Mouse (Mus musculus): ENCODE measurements around the gene S100a3. TPM values are rescaled to one million over a fixed set of nuclear protein-coding genes. Genes with fewer than 3 reads are reported as not detected.

The S100a3 gene
- polyA plus RNA-seq, 1 experiment: not detected

DNA sequence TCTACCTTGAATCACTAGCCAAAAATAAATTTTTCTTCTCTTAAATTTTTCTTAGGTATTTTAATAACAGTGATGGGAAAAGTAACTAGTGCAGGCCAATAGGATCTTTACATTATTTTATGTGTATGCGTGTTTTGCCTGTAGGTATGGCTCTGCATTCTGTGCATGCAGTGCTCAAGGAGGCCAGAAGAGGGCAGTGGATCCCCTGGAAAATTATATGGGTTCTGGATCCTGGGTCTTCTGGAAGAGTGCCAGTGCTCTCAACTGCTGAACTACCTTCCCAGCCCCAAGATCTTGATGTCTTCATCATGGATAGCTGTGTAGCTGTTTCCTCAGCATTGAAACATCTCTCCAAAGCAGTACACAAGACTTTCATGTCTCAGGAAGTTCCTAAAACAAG lies 21.8 kb downstream of the S100a3 start:
- WGBS: 97% methylated on average over 1 of the region's 1 CpGs
- H3K4me3 ChIP-seq (ENCODE audit: insufficient read depth, low read depth, low read length): no peak overlapping the region
- H3K4me1 ChIP-seq (ENCODE audit: control insufficient read depth, insufficient read depth, low read length): peaks cover 21% of the 10 kb centered on the region
- no peak overlapping the region for H3K27ac ChIP-seq (ENCODE audit: insufficient read depth, low read depth, low read length)
- no peak for TF ChIP-seq POLR2A (IDR thresholded peaks at IDR 0.05; ENCODE audit: insufficient read depth, low read depth, low read length)
- no peak for TF ChIP-seq CTCF (IDR thresholded peaks at IDR 0.05; ENCODE audit: insufficient read depth, low read depth, low read length)

DNA sequence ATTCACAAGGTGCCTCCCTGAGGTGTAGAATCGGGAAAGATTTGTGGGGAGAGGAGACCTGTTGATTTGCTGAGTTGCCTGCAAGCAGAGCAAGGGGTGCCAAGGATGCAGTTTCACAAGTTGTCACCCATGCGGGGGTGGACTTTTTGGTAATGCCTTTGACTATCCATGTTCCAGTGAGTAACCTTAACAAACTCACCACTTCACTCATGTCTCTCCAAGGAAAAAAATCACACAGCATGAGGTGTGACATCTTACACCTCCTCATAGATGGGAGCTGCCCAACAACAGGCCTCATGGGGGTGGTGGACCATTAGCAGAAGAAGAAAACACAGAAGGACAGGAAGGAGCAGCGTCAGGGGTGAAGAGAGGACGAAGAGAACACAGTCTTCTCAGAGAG lies 22.2 kb downstream of the S100a3 start:
- H3K4me3 ChIP-seq (ENCODE audit: insufficient read depth, low read depth, low read length): no peak overlapping the region
- no peak overlapping the region for H3K27ac ChIP-seq (ENCODE audit: insufficient read depth, low read depth, low read length)
- peaks cover 25% of the 10 kb centered on the region for H3K4me1 ChIP-seq (ENCODE audit: control insufficient read depth, insufficient read depth, low read length)
- 96% methylated on average over 4 of the region's 4 CpGs for WGBS
- no peak for TF ChIP-seq POLR2A (IDR thresholded peaks at IDR 0.05; ENCODE audit: insufficient read depth, low read depth, low read length)

DNA sequence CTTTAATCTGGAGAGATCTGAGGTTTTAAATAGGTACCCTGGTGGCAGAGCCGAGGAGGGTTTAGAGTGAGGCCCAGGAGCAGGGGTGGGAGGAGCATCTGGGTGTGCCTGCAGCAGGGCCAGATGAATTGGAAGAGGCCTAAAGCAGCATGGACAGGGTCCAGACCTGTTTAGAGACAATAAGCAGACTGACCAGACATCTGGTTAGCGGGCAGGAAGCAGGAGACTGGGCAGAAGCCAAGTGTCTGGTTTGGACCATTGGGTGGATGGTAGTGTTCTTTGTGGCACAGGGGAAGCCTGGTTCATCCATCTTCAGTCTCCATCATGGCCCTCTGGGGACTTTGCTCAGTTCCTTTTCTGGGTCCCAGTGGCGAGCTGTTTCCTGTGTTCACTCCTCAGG lies 23.5 kb downstream of the S100a3 start:
- Histone ChIP-seq H3K4me1 (ENCODE audit: control insufficient read depth, insufficient read depth, low read length) (peaks cover 26% of the 10 kb centered on the region), H3K4me3 (ENCODE audit: insufficient read depth, low read depth, low read length) (no peak overlapping the region), H3K27ac (ENCODE audit: insufficient read depth, low read depth, low read length) (no peak overlapping the region)
- 69% methylated on average over 3 of the region's 3 CpGs for WGBS
- no peak for TF ChIP-seq CTCF (IDR thresholded peaks at IDR 0.05; ENCODE audit: insufficient read depth, low read depth, low read length)
- TF ChIP-seq POLR2A (IDR thresholded peaks at IDR 0.05; ENCODE audit: insufficient read depth, low read depth, low read length): no peak

DNA sequence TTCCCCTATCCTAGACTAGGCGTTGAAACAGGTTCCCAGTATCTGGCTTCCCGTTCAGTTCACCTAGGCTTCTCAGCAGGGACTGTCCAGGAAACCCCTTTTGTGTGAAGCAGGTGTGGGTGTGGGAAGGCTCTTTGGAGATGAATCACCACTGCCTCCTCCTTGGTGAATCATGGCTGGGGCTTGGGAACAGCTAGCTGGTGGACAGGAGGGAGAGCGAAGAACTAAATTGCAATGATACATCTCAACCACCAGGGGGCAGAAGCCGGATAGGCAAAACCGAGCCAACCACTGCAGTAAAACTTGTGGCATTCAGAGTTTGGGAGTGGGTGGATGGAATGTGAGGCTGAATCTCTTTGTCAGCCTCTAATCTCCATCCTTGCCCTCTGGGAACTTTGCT lies 25.2 kb downstream of the S100a3 start:
- TF ChIP-seq POLR2A (IDR thresholded peaks at IDR 0.05; ENCODE audit: insufficient read depth, low read depth, low read length) (no peak), CTCF (IDR thresholded peaks at IDR 0.05; ENCODE audit: insufficient read depth, low read depth, low read length) (peak; percentile 57)
- 21% methylated on average over 5 of the region's 5 CpGs for WGBS
- H3K27ac ChIP-seq (ENCODE audit: insufficient read depth, low read depth, low read length): no peak overlapping the region
- no peak overlapping the region for H3K4me3 ChIP-seq (ENCODE audit: insufficient read depth, low read depth, low read length)
- peaks cover 26% of the 10 kb centered on the region for H3K4me1 ChIP-seq (ENCODE audit: control insufficient read depth, insufficient read depth, low read length)

DNA sequence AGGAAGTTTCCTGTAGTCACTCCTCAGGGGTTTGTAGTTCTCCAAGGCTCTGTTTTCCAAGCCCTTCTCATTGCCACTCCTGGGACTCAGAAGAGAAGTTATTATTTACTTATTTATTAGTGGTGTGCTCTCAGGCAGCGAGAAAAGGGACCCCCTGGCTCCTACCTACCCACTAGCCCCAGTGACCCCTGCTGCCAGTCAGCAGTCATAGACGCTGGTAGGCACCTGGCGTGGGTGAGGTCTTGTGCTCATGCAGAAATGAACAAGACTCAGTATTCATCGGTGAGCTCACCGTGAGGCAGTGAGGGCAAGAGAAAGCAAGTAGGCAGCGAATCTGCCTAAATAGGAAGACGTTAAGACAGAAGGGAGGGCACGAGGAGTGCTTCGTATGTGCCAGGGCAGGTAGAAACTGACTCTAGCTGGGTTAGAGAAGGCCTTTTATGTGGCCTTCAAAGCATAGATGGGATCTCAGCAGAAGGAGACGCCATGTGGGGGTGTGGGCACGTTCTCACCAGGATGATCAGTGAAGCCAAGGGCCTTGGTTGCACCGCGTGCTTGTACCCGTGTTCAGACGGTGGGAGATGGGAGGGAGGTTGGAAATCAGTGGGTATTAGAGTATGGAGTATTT lies 25.8 kb downstream of the S100a3 start:
- Histone ChIP-seq H3K4me1 (ENCODE audit: control insufficient read depth, insufficient read depth, low read length) (peaks cover 26% of the 10 kb centered on the region), H3K4me3 (ENCODE audit: insufficient read depth, low read depth, low read length) (no peak overlapping the region), H3K27ac (ENCODE audit: insufficient read depth, low read depth, low read length) (peak overlapping the region; percentile 83)
- 76% methylated on average over 15 of the region's 15 CpGs for WGBS
- no peak for TF ChIP-seq CTCF (IDR thresholded peaks at IDR 0.05; ENCODE audit: insufficient read depth, low read depth, low read length)
- TF ChIP-seq POLR2A (IDR thresholded peaks at IDR 0.05; ENCODE audit: insufficient read depth, low read depth, low read length): no peak

DNA sequence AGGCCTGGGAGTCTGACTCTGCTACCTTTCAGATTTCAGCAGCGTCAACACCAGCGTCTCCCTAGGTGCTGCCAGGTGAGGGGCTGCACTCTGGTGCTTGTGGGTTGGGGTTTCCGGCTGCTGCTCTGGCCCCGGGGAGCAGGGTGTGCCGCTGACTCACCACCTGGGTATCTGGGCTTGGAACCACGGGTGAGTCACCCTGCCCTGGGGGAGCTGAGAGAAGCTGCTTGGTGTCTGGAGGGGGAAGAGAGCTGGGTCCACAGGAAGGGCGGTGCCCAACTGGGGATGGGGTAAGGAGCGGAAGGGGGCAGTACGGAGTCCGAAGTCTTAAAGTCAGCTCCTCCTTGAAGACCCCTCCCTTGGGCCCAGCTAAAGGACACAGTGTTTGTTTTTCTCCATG lies 26.5 kb downstream of the S100a3 start:
- 46% methylated on average over 10 of the region's 10 CpGs for WGBS
- Histone ChIP-seq H3K4me1 (ENCODE audit: control insufficient read depth, insufficient read depth, low read length) (peaks cover 26% of the 10 kb centered on the region), H3K27ac (ENCODE audit: insufficient read depth, low read depth, low read length) (peak overlapping the region; percentile 83), H3K4me3 (ENCODE audit: insufficient read depth, low read depth, low read length) (no peak overlapping the region)
- TF ChIP-seq POLR2A (IDR thresholded peaks at IDR 0.05; ENCODE audit: insufficient read depth, low read depth, low read length): no peak
- TF ChIP-seq CTCF (IDR thresholded peaks at IDR 0.05; ENCODE audit: insufficient read depth, low read depth, low read length): no peak

DNA sequence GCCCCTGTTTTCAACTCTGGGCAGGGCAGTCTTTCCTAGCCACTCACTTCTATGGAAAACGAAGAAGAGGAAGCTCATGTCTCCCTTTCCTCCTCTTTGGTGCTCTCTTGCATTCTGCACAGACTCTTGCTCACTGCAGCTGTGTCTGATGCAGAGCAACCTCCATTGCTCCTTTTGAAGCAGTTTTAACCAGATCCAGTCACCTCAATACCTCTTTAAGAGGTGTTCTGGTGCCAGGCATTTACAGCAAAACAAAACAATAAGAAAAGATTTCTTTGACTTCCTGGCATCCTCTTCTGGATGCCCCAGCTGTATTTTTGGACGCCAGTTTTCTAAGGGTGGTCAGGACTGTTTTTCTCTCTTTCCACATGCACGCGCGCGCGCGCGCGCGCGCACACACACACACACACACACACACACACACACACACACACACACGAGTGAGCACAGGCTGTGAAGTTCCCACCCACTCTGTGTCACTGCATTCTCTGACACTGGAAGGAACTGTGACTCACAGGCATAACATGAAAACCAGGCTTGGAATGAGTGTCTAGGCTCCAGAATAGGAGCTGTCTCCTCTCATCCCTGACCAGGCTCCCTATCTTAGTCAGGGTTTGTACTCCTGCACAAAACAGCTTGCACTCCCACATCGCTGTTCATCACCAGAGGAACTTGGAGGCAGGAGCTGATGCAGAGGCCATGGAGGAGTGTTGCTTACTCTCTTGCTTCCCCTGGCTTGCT lies 27.2 kb downstream of the S100a3 start:
- H3K4me1 ChIP-seq (ENCODE audit: control insufficient read depth, insufficient read depth, low read length): peaks cover 26% of the 10 kb centered on the region
- no peak overlapping the region for H3K4me3 ChIP-seq (ENCODE audit: insufficient read depth, low read depth, low read length)
- no peak for TF ChIP-seq CTCF (IDR thresholded peaks at IDR 0.05; ENCODE audit: insufficient read depth, low read depth, low read length)
- H3K27ac ChIP-seq (ENCODE audit: insufficient read depth, low read depth, low read length): peak overlapping the region; percentile 87
- 48% methylated on average over 14 of the region's 14 CpGs for WGBS

DNA sequence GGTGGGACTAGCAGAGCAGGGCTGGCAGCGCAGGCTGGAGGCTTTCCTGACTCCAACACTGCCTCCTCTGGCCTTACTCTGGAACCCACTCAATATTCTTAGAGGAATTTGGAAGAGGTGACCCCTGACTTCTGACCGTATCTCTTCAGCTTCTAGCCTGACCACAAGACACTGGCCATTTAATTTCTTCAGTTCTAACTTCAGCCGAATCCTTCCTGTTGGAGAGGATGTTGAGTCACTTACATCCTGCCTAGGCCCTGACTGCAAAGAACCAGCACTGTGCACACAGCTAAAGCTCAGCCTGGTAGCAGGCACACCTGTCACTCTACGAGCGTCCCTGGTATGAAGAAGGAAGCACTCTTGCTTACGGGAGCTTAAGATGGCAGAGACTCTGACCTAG lies 29.0 kb downstream of the S100a3 start:
- TF ChIP-seq POLR2A (IDR thresholded peaks at IDR 0.05; ENCODE audit: insufficient read depth, low read depth, low read length) (no peak), CTCF (IDR thresholded peaks at IDR 0.05; ENCODE audit: insufficient read depth, low read depth, low read length) (no peak)
- H3K4me3 ChIP-seq (ENCODE audit: insufficient read depth, low read depth, low read length): no peak overlapping the region
- 89% methylated on average over 6 of the region's 6 CpGs for WGBS
- peak overlapping the region; percentile 62; the same call in 1 of the 2 replicates for H3K27ac ChIP-seq (ENCODE audit: insufficient read depth, low read depth, low read length)
- H3K4me1 ChIP-seq (ENCODE audit: control insufficient read depth, insufficient read depth, low read length): peaks cover 24% of the 10 kb centered on the region

DNA sequence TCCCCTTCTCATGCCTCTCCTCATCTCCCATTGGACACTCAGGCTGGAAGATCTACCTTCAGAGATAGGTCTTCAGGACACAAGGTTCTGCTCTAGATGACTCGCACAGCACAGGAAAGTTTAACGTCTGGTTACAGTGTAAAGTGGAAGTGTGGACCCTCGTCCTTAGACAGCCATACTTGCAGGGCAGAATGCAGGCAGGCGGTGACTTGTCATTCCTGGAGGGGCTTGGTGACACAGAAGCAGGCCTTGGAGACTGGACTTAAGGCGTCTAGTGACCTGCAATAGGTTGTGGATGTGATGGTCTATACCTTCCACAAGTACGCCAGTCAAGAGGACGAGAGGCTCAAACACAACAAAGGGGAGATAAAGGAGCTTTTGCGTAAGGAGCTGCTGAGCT lies 29.6 kb downstream of the S100a3 start, which contains the start of gene S100a2:
Gene S100a2, plus strand, starts transcription at position 301 of the 400 bp plus-strand sequence.
- no peak within 1 kb of the TSS for H3K4me3 ChIP-seq (ENCODE audit: insufficient read depth, low read depth, low read length)
- TF ChIP-seq CTCF (IDR thresholded peaks at IDR 0.05; ENCODE audit: insufficient read depth, low read depth, low read length) (no peak), POLR2A (IDR thresholded peaks at IDR 0.05; ENCODE audit: insufficient read depth, low read depth, low read length) (no peak)
- peak within 1 kb of the TSS; percentile 62; the same call in 1 of the 2 replicates for H3K27ac ChIP-seq (ENCODE audit: insufficient read depth, low read depth, low read length)
- WGBS: 94% methylated on average over 8 of the region's 8 CpGs
- H3K4me1 ChIP-seq (ENCODE audit: control insufficient read depth, insufficient read depth, low read length): peaks cover 23% of the 10 kb centered on the region
